Mouse (Mus musculus) left cerebral cortex, postnatal 4 days (tissue): Measurements from ENCODE around the gene Vamp8. TPM values are rescaled to one million over a fixed set of nuclear protein-coding genes. Genes with fewer than 3 reads are reported as not detected.
A peak's percentile ranks its signal among the peaks of the same experiment; 100 is the strongest.

ENCODE experiments used
- DNase-seq: peaks from one replicate; pipeline ENCODE4 v3.0.0-alpha.2; 2022
- intact Hi-C: fragments of 180-260 bp; cut with DNase I; formaldehyde crosslinking; loops from one replicate; pipeline ENCODE4 v1.15.1; 2025
- total RNA-seq, 2 experiments: library from RNA; stranded (reverse); gene quantifications; 2 replicates each; pipeline ENCODE4 v1.2.3; 2021

Vamp8 gene
- total RNA-seq, 2 experiments from 2014 or later = 7.2 to 7.3 TPM

GRCm38 (mm10) chr6:72409567-72409966 is 19.1 kb upstream of the Vamp8 start:
- peak; percentile 70 for DNase-seq
- intact Hi-C loops = loop anchor here (5.0 kb wide), 1 partner anchor 42 kb away; the partner anchor contains the start of gene Rnf181

- intact Hi-C loops = loop anchor here (5.0 kb wide), 1 partner anchor 40 kb away; the partner anchor contains the start of gene Rnf181
- DNase-seq = peak; percentile 83
Measured at GRCm38 (mm10) chr6:72407119-72407518, 16.6 kb upstream of the Vamp8 start.

- intact Hi-C loops = loop anchor here (5.0 kb wide), 1 partner anchor 38 kb away; the partner anchor contains the start of gene Rnf181
- DNase-seq = no peak
Measured at GRCm38 (mm10) chr6:72405356-72405755, 14.9 kb upstream of the Vamp8 start.

- intact Hi-C loops = no loop called here
- peak; percentile 71 for DNase-seq
Measured at GRCm38 (mm10) chr6:72401875-72402274, 11.4 kb upstream of the Vamp8 start.

- intact Hi-C loops = no loop called here
- DNase-seq = no peak
Measured at GRCm38 (mm10) chr6:72399967-72400366, 9.5 kb upstream of the Vamp8 start.

- no peak for DNase-seq
- intact Hi-C loops = no loop called here
Measured at GRCm38 (mm10) chr6:72396837-72397251, 6.3 kb upstream of the Vamp8 start.

GRCm38 (mm10) chr6:72392341-72392740 is 1.8 kb upstream of the Vamp8 start:
- DNase-seq = no peak
- intact Hi-C loops = no loop called here

GRCm38 (mm10) chr6:72390795-72391521 is 455 bp upstream of the Vamp8 start:
- intact Hi-C loops = no loop called here

GRCm38 (mm10) chr6:72389471-72389940 is 997 bp downstream of the Vamp8 start:
- no peak for DNase-seq

More at GRCm38 (mm10) chr6:72390795-72391521, 455 bp upstream of the Vamp8 start:
- DNase-seq = no peak

GRCm38 (mm10) chr6:72388791-72389329 is 1.6 kb downstream of the Vamp8 start:
- DNase-seq = no peak
- intact Hi-C loops = no loop called here

More at GRCm38 (mm10) chr6:72389471-72389940, 997 bp downstream of the Vamp8 start:
- intact Hi-C loops = no loop called here

- DNase-seq = no peak
- intact Hi-C loops = no loop called here
Measured at GRCm38 (mm10) chr6:72388266-72388665, 2.2 kb downstream of the Vamp8 start.

GRCm38 (mm10) chr6:72387816-72388215 is 2.7 kb downstream of the Vamp8 start:
- no peak for DNase-seq
- intact Hi-C loops = no loop called here

- no peak for DNase-seq
- intact Hi-C loops = no loop called here
Measured at GRCm38 (mm10) chr6:72386561-72386960, 3.9 kb downstream of the Vamp8 start.

GRCm38 (mm10) chr6:72385258-72385657 is 5.2 kb downstream of the Vamp8 start:
- intact Hi-C loops = no loop called here
- DNase-seq = no peak

GRCm38 (mm10) chr6:72383952-72384351 is 6.6 kb downstream of the Vamp8 start:
- no peak for DNase-seq
- intact Hi-C loops = no loop called here

- intact Hi-C loops = no loop called here
- DNase-seq = no peak
Measured at GRCm38 (mm10) chr6:72383142-72383820, 7.2 kb downstream of the Vamp8 start.

- intact Hi-C loops = no loop called here
- DNase-seq = no peak
Measured at GRCm38 (mm10) chr6:72382494-72382893, 8.0 kb downstream of the Vamp8 start.

- DNase-seq = peak; percentile 40
- intact Hi-C loops = no loop called here
Measured at GRCm38 (mm10) chr6:72380131-72380770, 10.3 kb downstream of the Vamp8 start, which contains the start of gene Vamp5. TSS of gene Vamp5 (minus strand) at chr6:72380468.

- intact Hi-C loops = no loop called here
- DNase-seq = no peak
Measured at GRCm38 (mm10) chr6:72379377-72380130, 10.9 kb downstream of the Vamp8 start.
